Mouse (Mus musculus) embryonic facial prominence, embryonic 10.5 days (tissue): ENCODE results near the gene Srgap2. TPM values are rescaled to one million over a fixed set of nuclear protein-coding genes. Genes with fewer than 3 reads are reported as not detected.
A peak's percentile ranks its signal among the peaks of the same experiment; 100 is the strongest.
"Not testable (repeated sequence)": the region's sequence is repeated elsewhere in the genome, so short reads cannot be mapped to it uniquely, and the experiment has no call there.

ENCODE experiments used
- DNase-seq: peaks from one replicate; pipeline ENCODE4 v3.0.0-alpha.2; 2017; ENCODE audit warnings: low spot score
- H3K27ac ChIP-seq: fragments of 300-500 bp; sonication (generic); replicated peaks from 2 replicates; pipeline ENCODE4 v1.5.1; 2016; ENCODE audit warnings: mild to moderate bottlenecking
- H3K27me3 ChIP-seq: fragments of 300-500 bp; sonication (generic); replicated peaks from 2 replicates; pipeline ENCODE4 v1.6.1; 2016; ENCODE audit warnings: low read depth, mild to moderate bottlenecking; ENCODE audit not compliant: poor library complexity, severe bottlenecking
- H3K36me3 ChIP-seq: fragments of 300-500 bp; sonication (generic); replicated peaks from 2 replicates; pipeline ENCODE4 v1.6.1; 2016; ENCODE audit warnings: mild to moderate bottlenecking, moderate library complexity
- H3K4me1 ChIP-seq: fragments of 300-500 bp; sonication (generic); 2 replicates; pipeline ENCODE4 v1.6.1; 2016
- H3K4me3 ChIP-seq: fragments of 300-500 bp; sonication (generic); 2 replicates; pipeline ENCODE4 v1.5.1; 2016; ENCODE audit warnings: mild to moderate bottlenecking, moderate library complexity
- H3K9me3 ChIP-seq: fragments of 300-500 bp; sonication (generic); 2 replicates; pipeline ENCODE4 v1.6.1; 2016; ENCODE audit warnings: mild to moderate bottlenecking
- WGBS: fragments of 180-500 bp; shearing (Covaris S2); methylation state at CpG from one replicate; pipeline ENCODE4 v1.1.7; 2016; 5-methylcytosine and 5-hydroxymethylcytosine counted together
- polyA plus RNA-seq: library from polyadenylated mRNA; unstranded; fragments of >200 nt; fragmentation: Nextera tagmentation; extraction: Ambion mirVana; gene quantifications from 2 replicates; pipeline ENCODE4 v1.2.1, GENCODE M21; 2016

Gene Srgap2
- polyA plus RNA-seq: 17.5 TPM in 2 replicates

GRCm38 (mm10) chr1:131527281-131528080 lies at the start of gene Srgap2, which contains the start of gene Fam72a:
Gene Srgap2 (minus strand): TSS chr1:131527352.
Gene Fam72a (plus strand): TSS chr1:131527903.
- Histone ChIP-seq H3K27ac (peak within 1 kb of the TSS; percentile 93), H3K4me3 (peak within 1 kb of the TSS; percentile 91), H3K36me3 (peaks cover 7% of the 10 kb centered on the region; the same call in 1 of the 2 replicates), H3K9me3 (no peaks in the 10 kb centered on the region), H3K4me1 (peaks cover 66% of the 10 kb centered on the region), H3K27me3 (no peaks in the 10 kb centered on the region)
- WGBS: under 1% methylated on average over 44 of the region's 44 CpGs
- DNase-seq: peak; percentile 96

- WGBS: 93% methylated on average over 14 of the region's 14 CpGs
- Histone ChIP-seq H3K36me3 (no peaks in the 10 kb centered on the region), H3K27ac (no peak overlapping the region), H3K4me3 (no peak overlapping the region), H3K4me1 (no peaks in the 10 kb centered on the region), H3K27me3 (no peaks in the 10 kb centered on the region), H3K9me3 (no peaks in the 10 kb centered on the region)
- DNase-seq: peak; percentile 64
These were observed 46.6 kb upstream of the Srgap2 start for GRCm38 (mm10) chr1:131573721-131574120.

- Histone ChIP-seq H3K36me3 (no peaks in the 10 kb centered on the region), H3K4me3 (no peak overlapping the region), H3K9me3 (no peaks in the 10 kb centered on the region), H3K27me3 (no peaks in the 10 kb centered on the region), H3K27ac (no peak overlapping the region), H3K4me1 (no peaks in the 10 kb centered on the region)
- no peak for DNase-seq
- 94% methylated on average over 4 of the region's 4 CpGs for WGBS
These were observed 43.2 kb upstream of the Srgap2 start for GRCm38 (mm10) chr1:131570391-131570790.

GRCm38 (mm10) chr1:131569721-131570120 lies 42.6 kb upstream of the Srgap2 start:
- no peaks in the 10 kb centered on the region for H3K4me1 ChIP-seq
- WGBS: 94% methylated on average over 6 of the region's 6 CpGs
- H3K4me3 ChIP-seq: no peak overlapping the region
- H3K27me3 ChIP-seq: no peaks in the 10 kb centered on the region
- no peaks in the 10 kb centered on the region for H3K9me3 ChIP-seq
- H3K36me3 ChIP-seq: no peaks in the 10 kb centered on the region
- no peak overlapping the region for H3K27ac ChIP-seq
- no peak for DNase-seq

GRCm38 (mm10) chr1:131566056-131566455 lies 38.9 kb upstream of the Srgap2 start:
- not testable (repeated sequence) for H3K27me3 ChIP-seq, H3K36me3 ChIP-seq, H3K4me3 ChIP-seq, H3K4me1 ChIP-seq, H3K9me3 ChIP-seq
- peak overlapping the region; percentile 44; the same call in 1 of the 2 replicates for H3K27ac ChIP-seq
- peak; percentile 62 for DNase-seq
- 35% methylated on average over 11 of the region's 11 CpGs for WGBS

GRCm38 (mm10) chr1:131562081-131562480 lies 34.9 kb upstream of the Srgap2 start:
- H3K27ac ChIP-seq: no peak overlapping the region
- no peak for DNase-seq
- 86% methylated on average over 2 of the region's 2 CpGs for WGBS
- H3K36me3 ChIP-seq: no peaks in the 10 kb centered on the region
- no peaks in the 10 kb centered on the region for H3K27me3 ChIP-seq
- no peaks in the 10 kb centered on the region for H3K9me3 ChIP-seq
- no peak overlapping the region for H3K4me3 ChIP-seq
- H3K4me1 ChIP-seq: no peaks in the 10 kb centered on the region

- Histone ChIP-seq H3K9me3 (no peaks in the 10 kb centered on the region), H3K36me3 (no peaks in the 10 kb centered on the region), H3K27me3 (no peaks in the 10 kb centered on the region), H3K27ac (no peak overlapping the region), H3K4me3 (no peak overlapping the region), H3K4me1 (no peaks in the 10 kb centered on the region)
- DNase-seq: no peak
These were observed 33.3 kb upstream of the Srgap2 start for GRCm38 (mm10) chr1:131560500-131560899.

GRCm38 (mm10) chr1:131555042-131555812 lies 28.1 kb upstream of the Srgap2 start:
- Histone ChIP-seq H3K36me3 (no peaks in the 10 kb centered on the region), H3K9me3 (no peaks in the 10 kb centered on the region), H3K27me3 (no peaks in the 10 kb centered on the region), H3K4me3 (peak overlapping the region; percentile 35; the same call in 1 of the 2 replicates), H3K27ac (peak overlapping the region; percentile 66), H3K4me1 (peaks cover 6% of the 10 kb centered on the region)
- peak; percentile 85 for DNase-seq
- 19% methylated on average over 13 of the region's 13 CpGs for WGBS

- Histone ChIP-seq H3K27me3 (no peaks in the 10 kb centered on the region), H3K4me1 (peaks cover 14% of the 10 kb centered on the region), H3K9me3 (no peaks in the 10 kb centered on the region), H3K27ac (no peak overlapping the region), H3K4me3 (no peak overlapping the region), H3K36me3 (no peaks in the 10 kb centered on the region)
- DNase-seq: no peak
These were observed 26.3 kb upstream of the Srgap2 start for GRCm38 (mm10) chr1:131553428-131553827.

GRCm38 (mm10) chr1:131551956-131552355 lies 24.8 kb upstream of the Srgap2 start:
- H3K27me3 ChIP-seq: no peaks in the 10 kb centered on the region
- DNase-seq: no peak
- H3K9me3 ChIP-seq: no peaks in the 10 kb centered on the region
- H3K36me3 ChIP-seq: no peaks in the 10 kb centered on the region
- WGBS: 88% methylated on average over 2 of the region's 2 CpGs
- no peak overlapping the region for H3K27ac ChIP-seq
- H3K4me3 ChIP-seq: no peak overlapping the region
- H3K4me1 ChIP-seq: peaks cover 15% of the 10 kb centered on the region

GRCm38 (mm10) chr1:131548494-131549365 lies 21.6 kb upstream of the Srgap2 start:
- Histone ChIP-seq H3K27ac (peak overlapping the region; percentile 2; the same call in 1 of the 2 replicates), H3K4me1 (peaks cover 10% of the 10 kb centered on the region), H3K4me3 (no peak overlapping the region), H3K9me3 (no peaks in the 10 kb centered on the region), H3K27me3 (no peaks in the 10 kb centered on the region), H3K36me3 (no peaks in the 10 kb centered on the region)
- peak; percentile 38 for DNase-seq
- WGBS: 37% methylated on average over 8 of the region's 8 CpGs
